Mouse (Mus musculus) kidney, adult 9 months (tissue): Measurements from ENCODE around the gene Fcgr2b.
"Not testable (repeated sequence)": the region's sequence is repeated elsewhere in the genome, so short reads cannot be mapped to it uniquely, and the experiment has no call there.

Experiments used
- DNase-seq: peaks from one replicate; pipeline ENCODE4 v3.0.0; 2022

The Fcgr2b gene

DNA sequence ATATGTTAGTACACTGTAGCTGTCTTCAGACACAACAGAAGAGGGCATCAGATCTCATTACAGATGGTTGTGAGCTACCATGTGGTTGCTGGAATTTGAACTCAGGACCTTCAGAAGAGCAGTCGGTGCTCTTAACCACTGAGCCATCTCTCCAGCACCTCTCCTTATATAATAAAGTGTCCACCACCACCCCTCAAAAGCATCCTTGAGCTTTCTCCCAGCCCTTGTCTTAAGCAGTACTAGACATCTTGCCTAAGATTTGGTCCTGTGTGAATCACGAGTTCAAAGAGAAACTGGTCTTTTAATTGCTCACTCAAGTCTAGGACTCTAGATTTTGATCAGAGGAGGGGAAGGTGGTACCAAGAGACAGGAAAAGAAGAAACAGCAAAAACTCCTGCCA is 997 bp downstream of the Fcgr2b start:
- not testable (repeated sequence) for DNase-seq

DNA sequence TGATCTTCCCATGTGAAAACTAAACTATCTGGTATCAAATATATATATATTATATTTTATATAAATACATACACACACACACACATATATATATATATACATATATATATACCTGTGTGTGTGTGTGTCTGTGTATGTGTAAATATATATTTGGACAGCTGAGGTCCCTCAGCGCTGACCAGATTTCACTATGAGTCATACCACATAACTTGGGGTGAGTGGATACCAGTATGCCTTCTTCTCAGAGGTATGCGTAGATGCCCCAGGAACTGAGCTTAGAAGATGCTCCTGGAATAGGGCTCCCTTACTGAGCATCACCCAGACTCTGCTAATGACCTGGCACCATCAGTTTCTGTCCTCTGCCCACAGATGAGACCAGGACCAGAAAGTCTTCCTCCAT is 1.6 kb downstream of the Fcgr2b start:
- DNase-seq, result no peak

DNA sequence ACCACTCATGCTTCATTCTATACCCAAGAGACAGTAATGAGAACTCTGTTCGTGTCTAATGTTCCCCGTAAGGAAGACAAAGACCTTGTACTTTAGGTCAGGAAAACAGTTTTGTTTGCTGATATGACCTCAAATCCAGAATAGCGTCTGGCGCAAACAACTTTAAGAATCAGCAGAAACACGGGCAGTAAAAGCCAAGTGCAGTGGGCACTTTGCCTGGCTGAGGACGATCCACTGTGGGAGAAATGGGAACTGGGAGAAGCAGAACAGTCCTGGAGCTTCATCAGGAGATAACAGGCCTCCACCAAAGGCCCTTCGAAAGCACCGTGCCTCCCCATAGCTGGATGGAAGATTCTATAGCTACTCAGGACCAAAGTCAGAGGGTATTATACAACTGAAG is 2.2 kb downstream of the Fcgr2b start:
- DNase-seq, result peak; percentile 71

DNA sequence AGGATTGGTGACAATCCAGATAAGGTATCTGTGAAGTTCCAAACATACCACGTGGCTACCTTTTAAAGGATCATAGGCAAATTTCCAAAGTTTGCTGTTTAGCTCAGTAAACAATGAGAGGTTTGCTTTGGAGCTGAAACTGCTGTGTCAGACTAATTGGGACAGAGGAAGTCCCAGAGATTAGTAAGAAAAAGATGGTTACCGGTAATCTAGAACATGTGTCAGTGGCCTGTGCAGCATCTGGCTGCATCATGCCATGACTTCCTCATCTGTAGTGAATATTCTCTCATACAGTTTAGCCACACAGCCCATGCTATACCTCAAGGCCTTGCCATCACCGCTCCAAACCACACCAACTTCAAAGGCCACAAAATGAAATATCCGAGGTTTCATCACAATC is 3.4 kb downstream of the Fcgr2b start:
- no peak for DNase-seq

DNA sequence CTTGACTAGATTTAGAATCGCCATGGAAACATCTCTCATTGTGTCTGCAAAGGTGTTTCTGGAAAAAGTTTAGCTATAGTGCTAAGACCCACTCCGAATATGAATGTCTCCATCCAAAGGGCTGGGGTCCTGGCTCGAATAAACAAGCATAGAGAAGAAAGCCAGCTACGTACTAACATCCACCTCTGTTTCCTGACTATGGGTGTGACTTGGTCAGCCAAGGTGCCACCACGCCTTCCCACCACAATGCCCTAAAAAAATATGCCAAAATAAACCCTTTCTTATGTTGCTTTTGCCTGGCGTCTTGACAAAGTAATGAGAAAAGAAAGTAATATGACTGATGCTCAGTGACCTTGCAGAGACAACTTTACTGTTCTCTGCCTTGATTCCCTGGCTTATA is 3.9 kb downstream of the Fcgr2b start:
- DNase-seq, result no peak

DNA sequence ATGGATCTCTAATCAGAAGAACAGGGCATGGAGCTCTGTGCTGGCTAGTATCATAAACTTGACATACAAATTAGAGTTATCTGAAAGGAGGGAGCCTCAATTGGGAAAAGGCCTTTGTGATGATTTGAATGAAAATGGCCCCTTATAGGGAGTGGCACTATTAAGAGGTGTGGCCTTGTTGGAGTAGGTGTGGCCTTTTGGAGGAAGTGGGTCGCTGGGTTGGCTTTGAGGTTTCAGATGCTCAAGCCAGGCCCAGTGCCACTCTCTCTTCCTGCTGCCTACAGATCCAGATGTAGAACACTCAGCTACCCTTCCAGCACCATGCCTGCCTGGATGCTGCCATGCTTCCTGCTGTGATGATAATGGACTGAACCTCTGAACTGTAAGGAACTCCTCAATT is 7.8 kb downstream of the Fcgr2b start:
- DNase-seq, result no peak

DNA sequence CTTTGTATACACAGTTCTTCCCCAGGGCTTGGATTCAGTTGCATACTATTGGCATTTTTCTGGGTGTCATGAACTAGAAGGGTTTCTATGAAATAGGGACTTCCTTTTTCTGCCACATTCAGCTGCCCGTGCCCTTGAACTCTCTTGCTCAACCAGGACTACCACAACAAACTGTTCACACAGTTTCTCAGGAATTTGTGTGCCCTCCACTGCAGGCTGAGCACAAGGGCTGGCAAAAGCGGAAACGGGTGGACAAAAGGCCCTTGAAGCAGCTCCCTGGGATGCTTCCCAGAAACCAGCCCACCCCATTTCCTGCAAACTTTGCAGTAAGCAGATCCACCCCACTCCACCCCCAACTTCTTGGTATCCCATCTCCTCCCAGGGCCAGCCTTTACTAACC is 8.8 kb downstream of the Fcgr2b start:
- DNase-seq, result no peak

DNA sequence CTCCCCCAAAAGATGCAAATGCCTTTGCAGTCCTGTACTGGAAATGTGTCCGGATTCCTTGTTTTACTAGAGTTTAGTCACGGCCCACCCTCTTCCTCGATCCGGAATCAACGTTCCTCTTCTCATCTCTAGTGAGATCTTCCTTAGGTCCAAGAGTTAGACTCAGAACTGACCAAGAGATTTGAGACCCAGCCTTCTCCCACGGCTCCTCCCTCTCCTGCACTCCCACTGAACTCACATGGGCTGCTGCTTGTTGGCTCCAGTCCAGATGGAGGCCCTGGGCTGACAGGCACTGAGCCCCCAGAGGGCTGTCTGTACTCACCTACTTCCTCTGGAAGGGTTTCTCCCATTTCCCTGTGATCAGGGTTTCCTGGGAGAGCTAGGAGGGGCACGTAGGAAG is 13.3 kb downstream of the Fcgr2b start:
- no peak for DNase-seq

DNA sequence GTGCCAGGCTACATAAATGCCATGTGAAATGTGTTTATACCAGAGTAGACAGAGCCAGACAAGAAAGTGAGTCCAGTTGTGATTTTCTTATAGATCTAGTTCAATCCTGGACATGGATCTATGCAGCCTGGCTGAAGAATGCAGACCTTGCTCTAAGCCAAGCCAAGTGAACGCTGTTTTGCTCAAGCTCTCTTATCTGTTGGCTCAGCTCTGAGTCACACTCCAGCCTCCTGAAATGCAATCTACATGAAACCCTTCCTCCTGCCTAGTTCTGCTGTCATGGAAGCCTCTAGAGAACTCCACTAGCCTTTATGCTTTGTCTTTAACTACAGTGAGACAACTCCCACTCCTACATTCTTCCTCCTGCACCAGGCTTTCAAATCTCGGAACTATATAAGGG is 14.0 kb downstream of the Fcgr2b start:
- DNase-seq, result no peak

DNA sequence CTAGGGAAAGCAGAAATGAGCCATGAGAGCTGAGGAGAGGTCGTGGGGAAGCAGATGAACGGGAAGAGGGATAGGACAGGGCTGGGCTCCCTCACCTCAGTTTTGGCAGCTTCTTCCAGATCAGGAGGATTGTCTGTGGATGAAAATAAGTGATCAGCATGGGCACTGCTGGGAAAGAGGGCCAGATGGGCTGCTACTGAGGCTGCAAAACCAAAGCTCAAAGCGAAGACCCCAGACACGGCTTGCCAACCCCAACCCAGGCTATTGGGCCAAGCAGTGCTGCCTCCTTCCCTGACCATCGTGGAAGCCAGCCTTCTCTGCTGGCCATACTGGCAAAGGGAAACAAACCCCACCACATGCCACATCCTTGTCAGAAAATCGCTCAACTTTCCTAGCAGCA is 15.2 kb downstream of the Fcgr2b start:
- DNase-seq, result no peak

DNA sequence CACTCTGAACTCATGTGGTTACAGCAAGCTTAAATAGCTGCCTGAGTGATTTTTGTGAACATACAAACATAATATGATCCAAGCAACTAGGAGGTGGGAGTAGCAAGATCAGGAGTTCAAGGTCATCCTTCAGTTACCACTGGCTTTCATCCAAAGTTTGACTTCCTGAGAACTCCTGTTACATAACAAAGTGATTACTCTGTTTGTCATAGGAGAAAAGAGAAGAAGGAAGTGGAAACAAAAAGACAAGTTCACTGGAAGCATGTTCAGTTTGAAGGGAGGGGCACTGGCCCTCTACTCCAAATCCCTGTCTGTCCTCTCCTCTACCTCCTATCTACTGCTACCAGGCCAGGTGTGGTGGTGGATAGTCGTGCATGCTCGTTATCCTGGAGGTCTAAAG is 16.6 kb downstream of the Fcgr2b start:
- DNase-seq, result peak; percentile 74

DNA sequence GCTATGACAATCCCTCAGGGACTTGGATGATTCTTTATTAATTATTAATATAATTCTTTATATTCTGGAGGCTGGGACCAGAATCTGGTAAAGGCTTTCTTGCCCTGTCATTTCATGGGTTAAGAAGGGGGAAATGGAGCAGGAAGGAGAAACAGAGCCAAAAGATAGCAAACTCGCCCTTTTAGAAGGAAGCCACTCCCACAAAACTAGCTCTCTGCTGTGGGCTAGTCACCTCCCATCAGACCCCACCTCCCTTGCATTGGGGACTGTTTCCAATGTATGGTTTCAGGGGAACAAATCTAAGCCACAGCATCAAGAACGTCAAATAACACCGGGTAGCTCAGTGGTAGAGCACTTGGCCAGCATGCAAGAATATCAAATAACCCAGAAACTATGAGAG is 18.1 kb downstream of the Fcgr2b start:
- no peak for DNase-seq

DNA sequence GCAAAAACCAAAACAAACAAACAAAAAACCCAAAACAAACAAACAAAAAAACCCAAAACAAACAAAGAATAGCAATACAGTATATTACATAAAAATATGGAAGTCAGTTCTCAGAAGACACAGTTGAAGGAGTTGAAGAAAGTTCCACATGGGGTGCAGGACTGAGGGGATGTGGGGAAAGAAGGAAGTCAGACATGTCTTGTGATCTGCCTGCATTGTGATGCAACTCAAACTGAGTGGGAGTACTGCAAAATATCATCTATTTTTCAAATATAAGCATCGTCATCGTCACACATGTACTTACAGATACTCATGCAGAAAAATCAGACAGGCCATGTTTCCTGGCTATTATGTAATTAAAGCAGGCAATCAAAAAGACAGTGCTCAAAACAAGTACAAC is 23.2 kb downstream of the Fcgr2b start:
- no peak for DNase-seq

DNA sequence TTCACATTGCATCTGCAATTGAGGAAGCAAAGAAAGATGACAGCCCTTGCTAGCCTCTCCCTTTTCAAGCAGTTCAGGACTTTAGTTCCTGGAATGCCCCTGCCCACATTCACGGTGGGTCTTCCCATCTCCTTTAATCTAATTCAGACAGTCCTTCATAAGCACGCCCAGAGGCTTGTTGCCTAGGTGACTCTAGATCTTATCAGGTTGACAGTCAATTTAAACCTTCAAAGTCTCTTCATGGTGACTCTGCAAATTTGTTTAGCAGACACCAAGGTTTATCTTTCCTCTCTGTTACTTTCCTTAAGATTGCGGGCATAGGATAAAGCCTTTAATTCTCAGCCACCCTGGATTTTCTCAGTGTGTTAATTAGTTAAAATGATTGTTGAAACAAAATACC is 25.6 kb downstream of the Fcgr2b start:
- DNase-seq, result no peak

DNA sequence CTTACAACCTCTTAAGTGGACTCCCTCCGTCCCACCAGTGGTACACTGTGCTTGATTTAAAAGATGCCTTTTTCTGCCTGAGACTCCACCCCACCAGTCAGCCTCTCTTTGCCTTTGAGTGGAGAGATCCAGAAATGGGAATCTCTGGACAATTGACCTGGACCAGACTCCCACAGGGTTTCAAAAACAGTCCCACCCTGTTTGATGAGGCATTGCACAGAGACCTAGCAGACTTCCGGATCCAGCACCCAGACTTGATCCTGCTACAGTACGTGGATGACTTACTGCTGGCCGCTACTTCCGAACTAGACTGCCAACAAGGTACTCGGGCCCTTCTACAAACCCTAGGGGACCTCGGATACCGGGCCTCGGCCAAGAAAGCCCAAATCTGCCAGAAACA is 31.4 kb downstream of the Fcgr2b start:
- not testable (repeated sequence) for DNase-seq

DNA sequence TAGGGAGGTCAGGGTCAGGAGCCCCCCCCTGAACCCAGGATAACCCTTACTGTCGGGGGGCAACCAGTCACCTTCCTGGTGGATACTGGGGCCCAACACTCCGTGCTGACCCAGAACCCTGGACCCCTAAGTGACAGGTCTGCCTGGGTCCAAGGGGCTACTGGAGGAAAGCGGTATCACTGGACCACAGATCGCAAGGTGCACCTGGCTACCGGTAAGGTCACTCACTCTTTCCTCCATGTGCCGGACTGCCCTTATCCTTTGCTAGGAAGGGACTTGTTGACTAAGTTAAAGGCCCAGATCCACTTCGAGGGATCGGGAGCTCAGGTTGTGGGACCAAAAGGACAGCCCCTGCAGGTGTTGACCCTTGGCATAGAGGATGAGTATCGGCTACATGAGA is 32.2 kb downstream of the Fcgr2b start:
- not testable (repeated sequence) for DNase-seq

DNA sequence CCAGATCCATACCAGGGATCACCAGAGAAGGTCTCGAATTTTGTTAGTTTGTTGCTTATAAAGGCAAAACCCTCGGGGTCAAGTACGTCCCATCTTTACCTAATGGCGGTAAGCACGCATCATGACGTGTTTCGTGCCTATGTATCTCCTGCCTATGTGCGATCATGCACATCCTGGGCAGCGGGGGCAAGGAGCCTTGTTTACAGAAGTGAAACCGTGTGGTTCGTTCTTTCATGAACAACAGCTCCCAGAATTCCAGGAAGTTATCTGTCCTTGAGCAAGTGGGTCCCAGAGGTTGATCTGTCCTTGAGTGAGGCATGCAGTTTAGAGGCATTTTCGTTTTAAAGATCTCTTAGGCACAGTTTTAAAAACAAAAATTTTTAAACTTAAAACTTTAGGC is 37.1 kb downstream of the Fcgr2b start:
- DNase-seq, result peak; percentile 31

DNA sequence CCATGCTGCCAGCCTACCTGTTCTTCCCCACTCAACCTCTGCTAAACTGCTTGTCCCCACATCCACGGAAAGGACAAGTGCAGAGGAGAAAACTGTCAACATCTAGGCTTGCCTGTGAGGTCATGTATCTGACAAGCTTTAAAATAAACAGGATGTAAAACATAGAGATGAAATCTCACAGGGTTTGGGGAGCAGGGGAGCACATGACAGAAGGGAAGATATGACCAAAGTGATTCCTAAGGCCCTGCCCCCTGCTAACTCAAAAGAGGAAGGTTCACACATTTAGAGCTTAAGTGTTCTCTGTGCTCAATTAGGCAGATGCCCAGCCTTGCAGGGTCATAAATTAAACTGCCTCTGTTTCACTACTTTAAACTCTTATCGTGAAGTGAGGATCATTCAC is 42.0 kb downstream of the Fcgr2b start:
- DNase-seq, result no peak

DNA sequence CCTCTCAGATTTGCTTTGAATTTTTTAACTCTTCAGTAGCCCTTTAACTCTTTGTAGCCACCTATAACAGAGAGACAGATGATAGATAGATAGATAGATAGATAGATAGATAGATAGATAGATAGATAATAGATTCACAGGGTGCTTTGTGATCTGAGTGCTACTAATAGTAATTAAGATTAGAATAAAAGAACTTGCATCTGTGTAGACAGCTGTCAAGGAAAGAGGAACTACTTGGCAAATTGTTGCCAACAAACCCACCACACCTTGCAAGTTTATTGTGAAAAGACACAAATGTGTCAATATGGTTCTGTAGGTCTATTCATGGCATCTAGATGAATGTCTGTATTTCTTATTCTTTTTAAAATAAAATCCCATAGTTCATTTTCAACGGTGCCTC is 42.4 kb downstream of the Fcgr2b start:
- no peak for DNase-seq

DNA sequence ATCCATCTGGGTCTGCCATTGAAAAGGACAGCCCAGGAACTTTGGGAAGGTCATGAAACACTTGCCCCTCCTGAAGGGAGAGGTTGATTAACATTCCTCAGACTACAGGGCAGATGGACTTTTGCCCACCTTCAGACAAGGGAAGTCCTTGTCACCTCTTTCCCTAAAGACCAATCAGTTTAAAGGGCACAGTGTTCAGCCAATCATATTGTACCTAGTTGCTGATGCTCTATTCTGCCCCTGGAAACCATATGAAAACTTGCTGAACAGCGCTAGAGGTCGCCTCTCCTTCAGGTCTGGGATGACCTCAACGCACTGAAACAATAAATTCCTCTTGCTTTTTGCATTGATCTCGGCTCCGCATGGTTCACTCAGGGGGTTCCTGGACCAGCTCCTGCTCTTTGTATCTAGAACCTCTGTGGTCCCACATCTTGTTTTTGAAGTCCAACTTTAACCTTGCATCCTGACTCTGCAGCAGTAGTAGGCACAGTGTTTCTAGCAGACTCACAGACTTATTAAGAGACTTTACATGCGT is 42.9 kb downstream of the Fcgr2b start:
- DNase-seq, result no peak

DNA sequence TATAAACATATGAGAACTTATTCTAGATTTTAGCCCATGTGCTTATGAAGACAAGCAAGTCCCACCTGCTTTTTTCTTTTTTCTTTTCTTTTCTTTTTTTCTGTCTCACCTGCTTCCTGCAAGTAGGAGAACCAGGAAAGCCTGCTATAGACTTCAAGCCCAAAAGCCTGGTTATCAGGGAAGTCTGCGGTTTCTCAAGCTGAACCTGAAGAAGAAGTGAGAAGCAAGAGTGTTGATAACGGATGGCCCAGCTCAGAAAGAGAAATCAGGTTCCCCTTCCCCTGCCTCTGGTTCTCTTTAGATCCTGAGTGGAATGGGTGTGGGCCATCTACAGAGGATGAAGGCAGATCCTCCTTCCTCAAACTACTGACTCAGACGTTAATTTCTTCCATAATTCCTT is 44.3 kb downstream of the Fcgr2b start:
- DNase-seq, result no peak

DNA sequence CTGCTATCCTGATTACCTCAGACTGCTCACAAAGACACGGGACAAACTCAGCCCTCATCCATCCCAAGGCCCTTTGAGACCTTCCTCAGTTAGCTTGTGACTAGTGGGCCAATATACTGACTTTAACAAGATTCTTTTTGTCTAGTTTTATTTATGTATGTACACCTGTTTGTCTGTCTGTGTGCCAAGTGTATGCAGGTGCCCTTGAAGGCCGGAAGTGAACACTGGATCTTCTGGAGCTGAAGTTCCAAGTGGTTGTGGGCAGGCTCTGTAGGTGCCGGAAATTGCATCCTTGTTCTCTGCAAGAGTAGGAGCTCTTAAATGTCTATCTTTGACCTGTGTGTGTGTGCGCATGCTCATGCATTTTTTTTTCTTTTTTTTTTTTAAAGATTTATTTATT is 47.1 kb downstream of the Fcgr2b start:
- no peak for DNase-seq

DNA sequence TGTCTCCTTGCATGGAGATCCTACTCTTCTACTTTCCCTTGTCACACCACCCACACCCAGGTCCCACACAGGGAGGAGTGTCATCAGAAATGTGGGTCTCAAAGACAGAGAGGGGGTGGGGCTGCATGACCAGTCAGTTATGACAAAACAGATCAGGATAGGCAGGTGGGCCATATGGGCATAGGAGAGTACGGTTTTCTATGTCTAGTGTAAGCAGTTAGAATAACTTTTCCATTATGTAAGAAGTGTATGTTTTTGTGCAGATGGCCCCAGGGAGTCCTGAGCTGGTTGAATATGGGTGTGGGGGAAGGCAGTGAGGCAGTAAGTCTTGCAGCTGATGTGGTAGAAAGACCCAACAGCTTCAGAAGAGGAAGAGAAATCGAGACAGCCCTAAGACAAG is 47.9 kb downstream of the Fcgr2b start:
- no peak for DNase-seq

DNA sequence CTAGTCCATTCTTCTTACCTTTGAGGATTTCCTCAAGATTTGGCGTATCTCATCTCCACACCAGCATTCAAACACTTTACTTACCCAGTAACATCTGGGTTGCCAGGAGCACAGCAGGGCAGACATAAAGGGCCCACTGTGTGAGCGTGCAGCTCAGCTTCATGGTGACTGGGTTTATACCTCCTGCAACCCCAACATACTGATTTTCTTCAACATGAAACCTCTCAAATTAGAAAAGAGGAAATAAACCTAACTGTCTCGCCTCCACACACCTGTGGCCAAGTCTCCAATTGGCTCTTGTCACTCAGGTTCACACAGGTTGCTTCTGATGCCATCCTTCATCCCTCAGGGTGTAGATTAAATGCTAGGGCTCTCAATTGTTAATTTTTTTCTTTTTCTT is 49.0 kb downstream of the Fcgr2b start, which contains the start of gene Fcrla:
Gene Fcrla, minus strand, starts transcription at position 206 of the 400 bp plus-strand sequence.
- DNase-seq, result no peak

DNA sequence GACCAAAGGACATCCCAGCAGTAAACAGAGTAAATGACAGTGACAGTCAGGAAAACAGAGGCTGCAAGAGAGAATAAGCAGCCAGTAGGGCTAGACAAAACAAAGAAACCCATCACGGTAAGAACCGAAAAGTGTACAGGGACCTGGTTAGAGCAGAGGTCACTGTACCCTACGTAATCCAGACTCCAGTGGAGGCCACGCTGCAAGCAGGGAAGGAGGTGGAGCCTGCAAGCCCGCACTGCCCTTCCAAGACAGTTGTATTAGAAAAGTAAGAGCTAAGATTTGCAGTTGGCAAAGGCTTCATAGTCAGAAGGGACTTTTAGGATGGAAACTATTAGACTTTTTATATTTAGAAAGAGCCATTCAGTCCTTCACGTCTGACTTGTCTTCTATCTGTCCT is 49.4 kb downstream of the Fcgr2b start:
- DNase-seq, result no peak

DNA sequence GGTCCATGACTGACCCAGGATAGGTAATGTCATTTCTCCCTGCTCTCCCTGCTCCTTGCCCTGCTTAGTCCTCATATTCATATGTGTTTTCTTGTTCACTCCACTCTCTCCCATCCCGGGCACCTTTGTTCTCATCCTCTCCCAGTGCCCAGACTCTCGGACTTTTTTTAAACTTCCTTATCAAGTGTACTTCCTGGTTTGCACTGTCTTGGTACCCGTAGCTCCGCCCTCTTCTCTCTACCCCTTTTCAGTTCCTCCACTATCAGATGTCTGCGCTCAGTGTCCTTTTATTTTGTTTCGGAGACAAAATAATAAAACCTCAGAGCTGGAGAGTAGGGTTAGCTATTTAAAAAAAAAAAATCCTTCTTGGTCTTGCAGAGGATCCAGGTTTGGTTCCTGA is 51.9 kb downstream of the Fcgr2b start:
- DNase-seq, result peak; percentile 16
